Mouse (Mus musculus) liver, adult 2 months (tissue): ENCODE results near the gene Echdc2.

Experiments
- CTCF ChIP-seq: fragments of 200-500 bp; IDR thresholded peaks from 2 replicates; pipeline ENCODE4 v1.5.1; 2011; ENCODE audit warnings: low read depth, low read length, control low read depth
- POLR2A ChIP-seq: fragments of 200-500 bp; IDR thresholded peaks from 2 replicates; pipeline ENCODE4 v1.6.1; 2011; ENCODE audit warnings: low read length, control low read depth; ENCODE audit not compliant: insufficient read depth; ENCODE audit errors: extremely low read depth

DNA sequence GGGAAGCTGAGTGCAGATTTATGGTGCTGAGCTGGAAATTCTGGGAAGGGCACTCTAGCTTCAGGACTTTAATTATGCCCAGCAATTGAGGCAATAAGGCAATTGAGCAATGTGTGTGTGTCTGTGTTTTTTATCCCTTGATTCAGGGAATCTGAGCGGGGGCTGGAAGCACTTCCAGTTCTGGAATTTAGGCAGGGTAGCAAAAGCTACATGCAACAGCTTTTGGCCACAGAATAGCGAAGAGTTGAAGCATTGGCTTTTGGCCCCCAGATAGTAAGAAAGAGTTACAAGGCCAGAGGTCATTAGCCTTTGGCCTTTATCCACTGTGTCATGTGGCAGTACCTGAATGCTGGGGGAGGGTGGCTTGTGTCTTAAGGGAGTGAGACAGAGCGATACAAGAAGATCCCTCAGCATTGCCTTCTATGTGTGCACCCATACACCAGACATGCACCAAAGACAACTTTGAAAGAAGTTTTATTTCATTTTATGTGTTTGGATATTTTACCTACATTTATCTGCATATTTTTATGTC is 60.2 kb downstream of the Echdc2 start:
- TF ChIP-seq CTCF (no peak), POLR2A (no peak)
